Mouse (Mus musculus) kidney, embryonic 16.5 days (tissue): ENCODE results near the gene Prkar1b. TPM values are rescaled to one million over a fixed set of nuclear protein-coding genes. Genes with fewer than 3 reads are reported as not detected.
A peak's percentile ranks its signal among the peaks of the same experiment; 100 is the strongest.

Experiments
- ATAC-seq: fragments of 200-750 bp; cut with Nextera tagmentation; 2 replicates; pipeline ENCODE4 v1.8.0; 2017; ENCODE audit warnings: moderate TSS enrichment; ENCODE audit not compliant: low FRiP score, low TSS enrichment
- H3K27ac ChIP-seq: fragments of 300-500 bp; sonication (generic); 2 replicates; pipeline ENCODE4 v1.5.1; 2014; ENCODE audit warnings: low read length
- H3K27me3 ChIP-seq: fragments of 300-500 bp; sonication (generic); 2 replicates; pipeline ENCODE4 v1.6.1; 2014; ENCODE audit warnings: low read length, control low read depth, mixed read lengths; ENCODE audit not compliant: insufficient read depth
- H3K36me3 ChIP-seq: fragments of 300-500 bp; sonication (generic); 2 replicates; pipeline ENCODE4 v1.6.1; 2014; ENCODE audit warnings: low read length, control low read depth, mixed read lengths; ENCODE audit not compliant: insufficient read depth
- H3K4me1 ChIP-seq: fragments of 300-500 bp; sonication (generic); 2 replicates; pipeline ENCODE4 v1.6.1; 2014; ENCODE audit warnings: low read length, control low read depth, mixed read lengths; ENCODE audit not compliant: insufficient read depth
- H3K4me2 ChIP-seq: fragments of 300-500 bp; sonication (generic); replicated peaks from 2 replicates; pipeline ENCODE4 v1.6.1; 2014; ENCODE audit warnings: low read depth, low read length
- H3K4me3 ChIP-seq: fragments of 300-500 bp; sonication (generic); 2 replicates; pipeline ENCODE4 v1.5.1; 2014; ENCODE audit warnings: mild to moderate bottlenecking, low read length
- H3K9ac ChIP-seq: fragments of 300-500 bp; sonication (generic); replicated peaks from 2 replicates; pipeline ENCODE4 v1.6.1; 2014; ENCODE audit warnings: low read length
- H3K9me3 ChIP-seq: fragments of 300-500 bp; sonication (generic); 2 replicates; pipeline ENCODE4 v1.6.1; 2016; ENCODE audit warnings: low read length, control low read depth
- WGBS: fragments of 180-500 bp; shearing (Covaris S2); extraction: QIAGEN DNeasy Blood & Tissue Kit; methylation state at CpG from one replicate; pipeline ENCODE4 v1.1.7; 2014; 5-methylcytosine and 5-hydroxymethylcytosine counted together
- polyA plus RNA-seq: library from polyadenylated mRNA; unstranded; fragments of >200 nt; fragmentation: Nextera tagmentation; extraction: Ambion mirVana; gene quantifications from 2 replicates; pipeline ENCODE4 v1.2.1, GENCODE M21; 2015

Prkar1b gene
- polyA plus RNA-seq, 1 experiment from 2014 or later = 24.6 TPM

DNA sequence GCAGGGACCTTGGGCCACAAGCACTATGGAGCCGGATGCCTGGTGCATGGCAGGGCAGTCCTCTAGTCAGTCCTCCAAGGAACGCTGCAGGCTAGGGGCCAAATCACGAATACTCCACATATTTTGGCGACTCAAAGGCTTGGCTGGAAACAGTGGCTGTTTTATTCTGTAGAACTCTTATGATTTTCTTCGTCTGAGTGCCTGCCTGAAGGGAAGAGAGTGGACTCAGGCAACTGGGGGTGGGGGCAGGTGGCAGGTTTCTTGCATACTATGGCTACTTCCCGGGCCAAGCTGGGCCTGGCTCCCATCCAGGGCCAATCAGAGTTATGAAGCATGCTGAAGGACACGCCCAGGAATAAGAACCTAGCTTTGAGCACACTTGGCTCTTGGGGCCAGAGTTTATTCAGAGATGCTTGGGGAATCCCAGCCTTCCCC, 179.7 kb downstream of the Prkar1b start:
- H3K36me3 ChIP-seq = 0 out of 2 replicates have a peak, but pooled peaks cover 1% of the 10 kb centered on the region
- 0 out of 2 replicates have a peak, but pooled peaks have one; percentile 50 for ATAC-seq
- 45% methylated on average over 7 of the region's 7 CpGs for WGBS
- no peak overlapping the region for H3K4me2 ChIP-seq
- no peak overlapping the region for H3K9ac ChIP-seq
- peaks cover 8% of the 10 kb centered on the region for H3K4me1 ChIP-seq
- H3K9me3 ChIP-seq = no peaks in the 10 kb centered on the region
- H3K4me3 ChIP-seq = no peak overlapping the region
- no peaks in the 10 kb centered on the region for H3K27me3 ChIP-seq
- H3K27ac ChIP-seq = peak overlapping the region; percentile 16; the same call in 1 of the 2 replicates

Other genes with a start within 250 kb of the Prkar1b start
- gene Pdgfa, start 152.6 kb downstream of the Prkar1b start, polyA plus RNA-seq = 57.1 and 58.6 TPM in 2 replicates
- gene Dnaaf5, start 222 bp upstream of the Prkar1b start, polyA plus RNA-seq = 7.2 and 9.1 TPM in 2 replicates
- gene Sun1, start 50.6 kb upstream of the Prkar1b start, polyA plus RNA-seq = 62.0 and 62.8 TPM in 2 replicates
- 148 and 161 TPM in 2 replicates for gene Get4, start 102.3 kb upstream of the Prkar1b start, polyA plus RNA-seq
- gene Adap1, start 175.6 kb upstream of the Prkar1b start, polyA plus RNA-seq = 1.1 and 1.7 TPM in 2 replicates
- 99.3 and 104 TPM in 2 replicates for gene Cox19, start 201.4 kb upstream of the Prkar1b start, polyA plus RNA-seq
- not detected in 2 replicates for gene Cyp2w1, start 202.6 kb upstream of the Prkar1b start, polyA plus RNA-seq
- gene Gpr146, start 227.7 kb upstream of the Prkar1b start, polyA plus RNA-seq = 6.6 and 6.7 TPM in 2 replicates